Mouse (Mus musculus): Measurements from ENCODE around the gene Rbm45. TPM values are rescaled to one million over a fixed set of nuclear protein-coding genes. Genes with fewer than 3 reads are reported as not detected.

Rbm45 gene
- polyA plus RNA-seq, 1 experiment: 8.9 TPM

GRCm38 (mm10) chr2:76367188-76367922 is 2.4 kb upstream of the Rbm45 start:
- no peak overlapping the region for H3K27ac ChIP-seq (ENCODE audit: insufficient read depth, low read depth, low read length)
- DNase-seq: peak; percentile 83
- H3K36me3 ChIP-seq (ENCODE audit: control insufficient read depth, insufficient read depth, low read length): no peaks in the 10 kb centered on the region
- no peak overlapping the region for H3K4me3 ChIP-seq (ENCODE audit: insufficient read depth, low read depth, low read length)
- TF ChIP-seq POLR2A (IDR thresholded peaks at IDR 0.05; ENCODE audit: low read depth, low read length): no peak
- TF ChIP-seq CTCF (conservative IDR thresholded peaks at IDR 0.05; ENCODE audit: insufficient read depth, insufficient read length, low read depth, low read length): peak; percentile 64
- H3K27me3 ChIP-seq (replicated peaks; ENCODE audit: control insufficient read depth, insufficient read depth, low read length): no peaks in the 10 kb centered on the region
- 7% methylated on average over 9 of the region's 9 CpGs for WGBS
- H3K4me1 ChIP-seq (ENCODE audit: control insufficient read depth, insufficient read depth, low read length): peaks cover 3% of the 10 kb centered on the region; the same call in 1 of the 2 replicates

DNA sequence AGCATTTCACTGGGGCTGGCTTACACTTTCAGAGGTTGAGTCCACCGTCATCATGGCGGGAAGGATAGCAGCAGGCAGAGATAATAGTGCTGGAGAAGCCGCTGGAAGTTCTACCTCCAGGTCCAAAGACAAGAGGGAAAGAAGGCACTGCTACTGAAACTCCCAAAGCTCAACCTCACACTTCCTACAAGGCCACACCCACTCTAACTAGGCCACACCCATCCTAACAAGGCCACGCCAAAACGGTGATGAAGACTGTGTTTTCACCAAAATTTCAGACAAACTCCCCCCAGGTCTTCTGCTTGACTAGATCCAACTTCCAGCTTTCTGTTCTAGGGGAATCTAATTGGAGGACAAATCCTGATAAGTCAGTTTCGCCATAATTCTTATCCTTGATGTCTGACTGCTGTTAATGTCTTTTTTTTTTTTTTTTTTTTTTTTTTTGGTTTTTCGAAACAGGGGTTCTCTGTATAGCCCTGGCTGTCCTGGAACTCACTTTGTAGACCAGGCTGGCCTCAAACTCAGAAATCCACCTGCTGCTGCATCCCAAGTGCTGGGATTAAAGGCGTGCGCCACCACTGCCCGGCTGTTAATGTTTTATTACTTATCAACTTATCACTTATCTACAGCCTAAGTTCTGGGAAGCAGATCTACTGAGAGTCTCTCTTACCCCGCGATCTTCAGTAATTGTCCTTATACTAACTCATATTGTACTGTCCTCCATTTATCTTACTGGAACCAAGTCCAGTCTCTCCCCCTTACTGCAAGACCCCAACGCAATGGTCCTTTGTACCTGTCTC is 723 bp upstream of the Rbm45 start:
- H3K27ac ChIP-seq (ENCODE audit: insufficient read depth, low read depth, low read length): no peak overlapping the region

GRCm38 (mm10) chr2:76370656-76370922 is 805 bp downstream of the Rbm45 start:
- H3K27ac ChIP-seq (ENCODE audit: insufficient read depth, low read depth, low read length): no peak overlapping the region
- no peaks in the 10 kb centered on the region for H3K27me3 ChIP-seq (replicated peaks; ENCODE audit: control insufficient read depth, insufficient read depth, low read length)

More for the DNA sequence above, 723 bp upstream of the Rbm45 start:
- no peak for TF ChIP-seq POLR2A (IDR thresholded peaks at IDR 0.05; ENCODE audit: low read depth, low read length)
- TF ChIP-seq CTCF (conservative IDR thresholded peaks at IDR 0.05; ENCODE audit: insufficient read depth, insufficient read length, low read depth, low read length): no peak
- no peak for DNase-seq
- H3K36me3 ChIP-seq (ENCODE audit: control insufficient read depth, insufficient read depth, low read length): no peaks in the 10 kb centered on the region
- no peak overlapping the region for H3K4me3 ChIP-seq (ENCODE audit: insufficient read depth, low read depth, low read length)
- WGBS: 76% methylated on average over 13 of the region's 13 CpGs
- no peaks in the 10 kb centered on the region for H3K27me3 ChIP-seq (replicated peaks; ENCODE audit: control insufficient read depth, insufficient read depth, low read length)
- H3K4me1 ChIP-seq (ENCODE audit: control insufficient read depth, insufficient read depth, low read length): peaks cover 3% of the 10 kb centered on the region; the same call in 1 of the 2 replicates

DNA sequence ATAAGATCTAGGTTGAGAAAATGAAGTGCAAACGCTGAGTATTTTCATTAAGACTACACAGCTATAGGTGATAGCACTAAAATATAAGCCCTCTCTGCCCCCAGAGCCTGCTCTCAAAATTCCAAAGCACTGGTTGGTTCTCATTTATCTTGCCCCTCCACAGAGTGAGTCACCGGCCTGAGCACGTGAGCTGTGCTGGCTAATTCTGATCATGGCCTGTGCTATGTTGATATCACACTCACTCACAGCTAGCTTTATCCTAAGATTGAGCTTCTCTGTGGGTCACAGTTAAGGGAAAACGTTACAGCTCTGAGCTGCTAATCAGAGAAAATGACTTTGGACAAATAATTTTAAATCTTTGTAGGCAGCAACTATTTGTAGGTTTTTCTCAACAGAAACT is 2.5 kb downstream of the Rbm45 start:
- no peak overlapping the region for H3K4me3 ChIP-seq (ENCODE audit: insufficient read depth, low read depth, low read length)
- H3K27ac ChIP-seq (ENCODE audit: insufficient read depth, low read depth, low read length): no peak overlapping the region
- no peak for DNase-seq
- TF ChIP-seq CTCF (conservative IDR thresholded peaks at IDR 0.05; ENCODE audit: insufficient read depth, insufficient read length, low read depth, low read length) (no peak), POLR2A (IDR thresholded peaks at IDR 0.05; ENCODE audit: low read depth, low read length) (no peak)
- H3K36me3 ChIP-seq (ENCODE audit: control insufficient read depth, insufficient read depth, low read length): peaks cover 5% of the 10 kb centered on the region
- 82% methylated on average over 4 of the region's 4 CpGs for WGBS
- H3K4me1 ChIP-seq (ENCODE audit: control insufficient read depth, insufficient read depth, low read length): peaks cover 3% of the 10 kb centered on the region; the same call in 1 of the 2 replicates
- no peaks in the 10 kb centered on the region for H3K27me3 ChIP-seq (replicated peaks; ENCODE audit: control insufficient read depth, insufficient read depth, low read length)

More at GRCm38 (mm10) chr2:76370656-76370922, 805 bp downstream of the Rbm45 start:
- Histone ChIP-seq H3K36me3 (ENCODE audit: control insufficient read depth, insufficient read depth, low read length) (no peaks in the 10 kb centered on the region; the same call in 1 of the 2 replicates), H3K4me1 (ENCODE audit: control insufficient read depth, insufficient read depth, low read length) (peaks cover 3% of the 10 kb centered on the region; the same call in 1 of the 2 replicates), H3K4me3 (ENCODE audit: insufficient read depth, low read depth, low read length) (peak overlapping the region; percentile 90)
- TF ChIP-seq CTCF (conservative IDR thresholded peaks at IDR 0.05; ENCODE audit: insufficient read depth, insufficient read length, low read depth, low read length): no peak
- TF ChIP-seq POLR2A (IDR thresholded peaks at IDR 0.05; ENCODE audit: low read depth, low read length): no peak
- DNase-seq: no peak
- 2% methylated on average over 7 of the region's 7 CpGs for WGBS

GRCm38 (mm10) chr2:76374544-76375206 is 4.9 kb downstream of the Rbm45 start:
- 94% methylated on average over 6 of the region's 6 CpGs for WGBS
- Histone ChIP-seq H3K4me3 (ENCODE audit: insufficient read depth, low read depth, low read length) (no peak overlapping the region), H3K27me3 (replicated peaks; ENCODE audit: control insufficient read depth, insufficient read depth, low read length) (no peaks in the 10 kb centered on the region), H3K36me3 (ENCODE audit: control insufficient read depth, insufficient read depth, low read length) (peaks cover 12% of the 10 kb centered on the region), H3K27ac (ENCODE audit: insufficient read depth, low read depth, low read length) (no peak overlapping the region), H3K4me1 (ENCODE audit: control insufficient read depth, insufficient read depth, low read length) (peaks cover 3% of the 10 kb centered on the region; the same call in 1 of the 2 replicates)
- TF ChIP-seq POLR2A (IDR thresholded peaks at IDR 0.05; ENCODE audit: low read depth, low read length): no peak
- no peak for TF ChIP-seq CTCF (conservative IDR thresholded peaks at IDR 0.05; ENCODE audit: insufficient read depth, insufficient read length, low read depth, low read length)
- DNase-seq: no peak

DNA sequence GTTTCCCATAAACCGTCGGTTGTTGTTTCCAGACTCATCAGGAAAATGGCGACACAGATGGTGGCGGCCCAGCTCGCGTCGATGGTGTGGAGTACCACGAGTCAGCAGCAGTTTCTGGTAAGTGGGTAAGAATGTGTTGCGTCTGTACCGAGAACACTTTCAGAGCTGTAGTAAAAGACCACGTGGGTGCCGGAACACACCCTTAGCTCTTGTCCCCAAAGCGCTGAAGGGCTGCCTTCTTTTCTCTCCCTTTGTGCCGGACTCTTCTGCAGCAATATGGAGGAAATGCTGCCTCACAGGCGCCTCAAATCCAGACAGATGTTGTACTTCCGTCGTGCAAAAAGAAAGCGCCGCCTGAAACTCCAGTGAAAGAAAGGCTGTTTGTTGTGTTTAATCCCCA is 8.9 kb downstream of the Rbm45 start:
- no peak overlapping the region for H3K27ac ChIP-seq (ENCODE audit: insufficient read depth, low read depth, low read length)
- TF ChIP-seq CTCF (conservative IDR thresholded peaks at IDR 0.05; ENCODE audit: insufficient read depth, insufficient read length, low read depth, low read length) (no peak), POLR2A (IDR thresholded peaks at IDR 0.05; ENCODE audit: low read depth, low read length) (no peak)
- H3K27me3 ChIP-seq (replicated peaks; ENCODE audit: control insufficient read depth, insufficient read depth, low read length): no peaks in the 10 kb centered on the region
- H3K4me3 ChIP-seq (ENCODE audit: insufficient read depth, low read depth, low read length): no peak overlapping the region
- H3K4me1 ChIP-seq (ENCODE audit: control insufficient read depth, insufficient read depth, low read length): no peaks in the 10 kb centered on the region
- no peak for DNase-seq
- H3K36me3 ChIP-seq (ENCODE audit: control insufficient read depth, insufficient read depth, low read length): peaks cover 16% of the 10 kb centered on the region
- WGBS: 97% methylated on average over 19 of the region's 19 CpGs

DNA sequence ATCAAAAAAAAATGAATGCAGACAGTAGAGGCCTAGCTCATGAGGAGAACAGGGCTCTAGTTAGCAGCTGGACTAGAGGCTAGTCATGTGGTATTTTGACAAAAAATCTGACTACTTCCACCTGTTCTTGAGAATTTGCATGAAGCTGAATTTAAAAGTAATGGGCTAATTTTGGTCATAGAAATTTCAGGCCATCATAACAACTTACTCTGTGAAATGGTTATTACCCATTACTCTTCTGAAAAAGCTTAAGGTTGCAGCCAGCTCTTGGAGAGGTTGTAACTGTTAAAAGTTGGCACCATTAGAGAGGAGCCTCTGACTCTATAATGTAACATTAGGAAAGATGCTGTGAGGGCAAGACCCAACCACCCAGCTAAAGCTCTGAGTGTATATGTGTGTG is 16.7 kb downstream of the Rbm45 start:
- Histone ChIP-seq H3K27me3 (replicated peaks; ENCODE audit: control insufficient read depth, insufficient read depth, low read length) (no peaks in the 10 kb centered on the region), H3K4me3 (ENCODE audit: insufficient read depth, low read depth, low read length) (no peak overlapping the region), H3K27ac (ENCODE audit: insufficient read depth, low read depth, low read length) (no peak overlapping the region), H3K36me3 (ENCODE audit: control insufficient read depth, insufficient read depth, low read length) (peaks cover 4% of the 10 kb centered on the region; the same call in 1 of the 2 replicates), H3K4me1 (ENCODE audit: control insufficient read depth, insufficient read depth, low read length) (no peaks in the 10 kb centered on the region)
- no peak for DNase-seq
- TF ChIP-seq POLR2A (IDR thresholded peaks at IDR 0.05; ENCODE audit: low read depth, low read length) (no peak), CTCF (conservative IDR thresholded peaks at IDR 0.05; ENCODE audit: insufficient read depth, insufficient read length, low read depth, low read length) (no peak)
